Mouse (Mus musculus): Measurements from ENCODE around the gene Gpr18. TPM values are rescaled to one million over a fixed set of nuclear protein-coding genes. Genes with fewer than 3 reads are reported as not detected.

Gene Gpr18
- total RNA-seq, 4 experiments from 2014 or later, result 0.22 to 0.52 (median 0.45) TPM

- DNase-seq, result no peak
Observed at GRCm38 (mm10) chr14:121922016-121922415, 6.4 kb upstream of the Gpr18 start.

GRCm38 (mm10) chr14:121920511-121921124 lies 5.0 kb upstream of the Gpr18 start:
- DNase-seq, result no peak

- no peak for DNase-seq
Observed at GRCm38 (mm10) chr14:121919752-121920151, 4.2 kb upstream of the Gpr18 start.

- DNase-seq, result no peak
Observed at GRCm38 (mm10) chr14:121918266-121918665, 2.7 kb upstream of the Gpr18 start.

- no peak for DNase-seq
Observed at GRCm38 (mm10) chr14:121916311-121917094, 922 bp upstream of the Gpr18 start.

- DNase-seq, result no peak
Observed at GRCm38 (mm10) chr14:121915143-121915542, 438 bp downstream of the Gpr18 start.

- no peak for DNase-seq
Observed at GRCm38 (mm10) chr14:121912501-121912900, 3.1 kb downstream of the Gpr18 start.

- no peak for DNase-seq
Observed at GRCm38 (mm10) chr14:121909868-121910267, 5.7 kb downstream of the Gpr18 start.

GRCm38 (mm10) chr14:121906992-121907681 lies 8.4 kb downstream of the Gpr18 start:
- DNase-seq, result no peak

GRCm38 (mm10) chr14:121906341-121906991 lies 9.1 kb downstream of the Gpr18 start:
- DNase-seq, result no peak

GRCm38 (mm10) chr14:121904754-121905153 lies 10.8 kb downstream of the Gpr18 start:
- DNase-seq, result no peak

GRCm38 (mm10) chr14:121903381-121903876 lies 12.2 kb downstream of the Gpr18 start:
- DNase-seq, result no peak

- DNase-seq, result no peak
Observed at GRCm38 (mm10) chr14:121901511-121901910, 14.1 kb downstream of the Gpr18 start.

GRCm38 (mm10) chr14:121899071-121899470 lies 16.5 kb downstream of the Gpr18 start:
- DNase-seq, result no peak

- DNase-seq, result no peak
Observed at GRCm38 (mm10) chr14:121898509-121898908, 17.1 kb downstream of the Gpr18 start.

GRCm38 (mm10) chr14:121897773-121898172 lies 17.8 kb downstream of the Gpr18 start:
- DNase-seq, result no peak

- no peak for DNase-seq
Observed at GRCm38 (mm10) chr14:121896126-121897090, 19.2 kb downstream of the Gpr18 start.

GRCm38 (mm10) chr14:121895316-121895715 lies 20.3 kb downstream of the Gpr18 start:
- no peak for DNase-seq

- no peak for DNase-seq
Observed at GRCm38 (mm10) chr14:121894511-121895135, 21.0 kb downstream of the Gpr18 start.

GRCm38 (mm10) chr14:121893747-121894146 lies 21.8 kb downstream of the Gpr18 start:
- no peak for DNase-seq
